Mouse (Mus musculus): ENCODE data around the gene Cacybp. TPM values are rescaled to one million over a fixed set of nuclear protein-coding genes. Genes with fewer than 3 reads are reported as not detected.

Cacybp gene
- polyA plus RNA-seq, 1 experiment from 2014 or later, result 319 TPM

DNA sequence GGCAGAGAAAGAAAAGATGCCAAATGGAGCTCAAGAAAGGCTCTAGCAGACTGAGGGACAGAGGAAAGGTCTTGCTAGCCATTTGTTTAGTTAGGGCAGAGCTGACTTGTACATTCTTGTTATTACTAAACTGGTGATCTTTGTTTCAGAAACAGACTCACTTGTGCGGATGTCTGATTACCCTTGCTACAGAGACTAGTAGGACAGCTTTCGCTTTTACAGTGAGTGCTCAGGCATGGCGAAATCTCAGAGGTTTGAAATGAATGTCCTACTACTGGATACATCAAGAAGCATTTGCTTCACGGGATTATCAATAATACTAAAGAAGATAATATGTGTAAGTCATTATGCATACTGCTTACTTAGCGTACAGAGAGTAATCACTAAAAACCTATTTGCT, 32.0 kb upstream of the Cacybp start:
- ATAC-seq, result no peak
- Histone ChIP-seq H3K36me3 (ENCODE audit: poor library complexity, severe bottlenecking) (no peaks in the 10 kb centered on the region), H3K27me3 (no peaks in the 10 kb centered on the region), H3K9ac (no peak overlapping the region), H3K27ac (no peak overlapping the region), H3K4me2 (no peak overlapping the region), H3K4me3 (no peak overlapping the region), H3K9me3 (replicated peaks) (no peaks in the 10 kb centered on the region), H3K4me1 (0 out of 2 replicates have a peak, but pooled peaks cover 3% of the 10 kb centered on the region)
- WGBS, result 92% methylated on average over 5 of the region's 5 CpGs

DNA sequence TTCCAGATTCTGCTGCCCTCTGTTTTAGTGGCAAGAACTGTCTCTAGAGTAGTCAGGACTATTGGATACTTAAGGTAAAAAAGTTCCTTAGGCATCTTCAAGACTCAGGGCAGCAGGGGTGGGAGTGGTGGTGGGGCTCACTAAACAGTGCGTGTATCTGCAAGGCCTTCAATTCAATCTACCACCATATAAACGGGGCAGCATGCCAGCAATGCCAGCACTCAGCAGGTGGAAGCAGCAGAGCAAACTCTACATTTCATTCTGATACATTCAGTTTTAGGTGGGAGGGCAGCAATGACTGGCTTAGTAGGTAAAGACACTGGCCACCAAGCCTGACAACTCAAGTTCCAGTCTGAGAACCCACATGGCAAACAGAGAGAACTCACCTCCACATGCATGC, 27.4 kb upstream of the Cacybp start:
- no peak overlapping the region for H3K4me2 ChIP-seq
- no peaks in the 10 kb centered on the region for H3K4me1 ChIP-seq
- H3K9ac ChIP-seq, result no peak overlapping the region
- H3K27me3 ChIP-seq, result no peaks in the 10 kb centered on the region
- H3K4me3 ChIP-seq, result no peak overlapping the region
- 87% methylated on average over 2 of the region's 2 CpGs for WGBS
- no peak overlapping the region for H3K27ac ChIP-seq
- ATAC-seq, result no peak
- H3K36me3 ChIP-seq (ENCODE audit: poor library complexity, severe bottlenecking), result no peaks in the 10 kb centered on the region
- no peaks in the 10 kb centered on the region for H3K9me3 ChIP-seq (replicated peaks)

GRCm38 (mm10) chr1:160238852-160239443, 26.3 kb upstream of the Cacybp start:
- Histone ChIP-seq H3K27ac (no peak overlapping the region), H3K4me2 (no peak overlapping the region), H3K9ac (no peak overlapping the region), H3K9me3 (replicated peaks) (no peaks in the 10 kb centered on the region), H3K4me3 (no peak overlapping the region), H3K36me3 (ENCODE audit: poor library complexity, severe bottlenecking) (no peaks in the 10 kb centered on the region), H3K4me1 (0 out of 2 replicates have a peak, but pooled peaks cover 3% of the 10 kb centered on the region), H3K27me3 (no peaks in the 10 kb centered on the region)
- 81% methylated on average over 1 of the region's 1 CpGs for WGBS
- ATAC-seq, result no peak

DNA sequence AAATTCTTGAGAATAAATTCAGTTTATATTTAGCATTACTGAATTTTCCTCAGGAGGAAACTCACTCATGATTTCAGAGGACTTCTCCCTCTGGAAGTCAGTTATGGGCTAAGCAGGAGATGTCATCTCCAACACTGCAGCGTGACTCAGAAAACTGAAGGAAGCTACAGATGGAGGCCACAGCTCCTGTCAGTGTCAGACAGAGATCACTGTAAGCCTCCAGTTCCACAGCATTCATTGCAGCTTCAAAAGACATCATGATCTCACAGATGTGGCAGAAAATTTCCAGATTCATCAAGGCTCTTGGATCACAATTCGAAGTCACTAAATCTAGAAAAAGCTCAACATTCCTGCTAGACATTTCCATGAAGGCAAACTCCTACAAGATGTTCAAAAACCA, 25.3 kb upstream of the Cacybp start:
- H3K4me1 ChIP-seq, result 0 out of 2 replicates have a peak, but pooled peaks cover 6% of the 10 kb centered on the region
- ATAC-seq, result no peak
- H3K27ac ChIP-seq, result no peak overlapping the region
- H3K9me3 ChIP-seq (replicated peaks), result no peaks in the 10 kb centered on the region
- H3K4me3 ChIP-seq, result no peak overlapping the region
- H3K9ac ChIP-seq, result no peak overlapping the region
- WGBS, result 96% methylated on average over 2 of the region's 2 CpGs
- H3K36me3 ChIP-seq (ENCODE audit: poor library complexity, severe bottlenecking), result no peaks in the 10 kb centered on the region
- H3K4me2 ChIP-seq, result no peak overlapping the region
- H3K27me3 ChIP-seq, result no peaks in the 10 kb centered on the region

- no peaks in the 10 kb centered on the region for H3K9me3 ChIP-seq (replicated peaks)
Measured at GRCm38 (mm10) chr1:160233921-160234320, 21.2 kb upstream of the Cacybp start.

DNA sequence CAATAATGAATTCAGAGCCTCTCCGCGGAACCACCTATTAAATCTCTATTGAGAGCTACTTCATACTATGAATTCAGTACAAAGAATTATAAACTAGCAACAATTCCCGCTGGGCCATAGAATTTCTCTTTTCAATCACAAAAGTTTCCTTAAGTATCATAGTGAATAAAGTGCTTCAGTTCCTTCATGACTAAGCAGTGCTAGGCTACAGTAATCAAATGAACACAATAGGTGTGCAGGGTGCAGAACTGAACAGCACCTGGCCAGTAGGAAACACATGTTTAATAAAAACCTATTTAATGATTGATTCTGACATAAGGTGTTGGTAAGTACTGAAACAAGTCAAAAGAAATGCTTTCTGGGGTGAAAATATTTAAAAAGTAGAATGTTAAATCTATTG, 19.4 kb upstream of the Cacybp start:
- peak; percentile 55; the same call in 1 of the 2 replicates for ATAC-seq
- 36% methylated on average over 3 of the region's 3 CpGs for WGBS
- H3K4me3 ChIP-seq, result no peak overlapping the region
- H3K27ac ChIP-seq, result no peak overlapping the region; the same call in 1 of the 2 replicates
- H3K4me2 ChIP-seq, result no peak overlapping the region
- no peaks in the 10 kb centered on the region for H3K36me3 ChIP-seq (ENCODE audit: poor library complexity, severe bottlenecking)
- no peaks in the 10 kb centered on the region for H3K9me3 ChIP-seq (replicated peaks)
- no peak overlapping the region for H3K9ac ChIP-seq
- H3K4me1 ChIP-seq, result peaks cover 15% of the 10 kb centered on the region
- H3K27me3 ChIP-seq, result no peaks in the 10 kb centered on the region

More at GRCm38 (mm10) chr1:160233921-160234320, 21.2 kb upstream of the Cacybp start:
- Histone ChIP-seq H3K4me3 (no peak overlapping the region), H3K9ac (no peak overlapping the region), H3K27me3 (no peaks in the 10 kb centered on the region), H3K4me1 (peaks cover 15% of the 10 kb centered on the region), H3K27ac (no peak overlapping the region; the same call in 1 of the 2 replicates), H3K36me3 (ENCODE audit: poor library complexity, severe bottlenecking) (no peaks in the 10 kb centered on the region), H3K4me2 (no peak overlapping the region)
- no peak for ATAC-seq

- ATAC-seq, result no peak
- peaks cover 15% of the 10 kb centered on the region for H3K4me1 ChIP-seq
- WGBS, result 60% methylated on average over 4 of the region's 4 CpGs
- H3K9ac ChIP-seq, result no peak overlapping the region
- H3K9me3 ChIP-seq (replicated peaks), result no peaks in the 10 kb centered on the region
- H3K27me3 ChIP-seq, result no peaks in the 10 kb centered on the region
- no peak overlapping the region for H3K4me3 ChIP-seq
- no peaks in the 10 kb centered on the region for H3K36me3 ChIP-seq (ENCODE audit: poor library complexity, severe bottlenecking)
- no peak overlapping the region for H3K27ac ChIP-seq
- no peak overlapping the region for H3K4me2 ChIP-seq
Measured at GRCm38 (mm10) chr1:160231013-160231412, 18.3 kb upstream of the Cacybp start.

DNA sequence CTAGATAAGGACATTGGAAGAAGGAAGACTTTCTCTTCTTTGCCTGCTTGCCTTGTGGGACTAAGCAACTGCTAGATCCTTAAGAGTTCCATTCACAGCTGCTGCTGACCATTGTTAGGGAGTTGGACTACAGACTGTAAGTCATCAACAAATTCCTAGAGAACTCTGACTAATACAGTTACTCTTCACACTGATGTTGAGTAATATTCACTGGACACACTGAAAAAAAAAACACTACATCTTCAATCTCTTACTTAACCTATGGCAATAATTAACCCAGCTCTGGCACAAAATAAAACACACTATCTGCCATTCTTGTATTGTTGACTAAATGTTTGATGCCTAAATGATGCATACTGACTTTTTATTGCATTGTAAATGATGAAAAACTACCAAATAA, 15.2 kb upstream of the Cacybp start:
- no peak for ATAC-seq
- Histone ChIP-seq H3K9me3 (replicated peaks) (no peaks in the 10 kb centered on the region), H3K27me3 (no peaks in the 10 kb centered on the region), H3K9ac (no peak overlapping the region), H3K36me3 (ENCODE audit: poor library complexity, severe bottlenecking) (peaks cover 4% of the 10 kb centered on the region; the same call in 1 of the 2 replicates), H3K4me1 (peaks cover 10% of the 10 kb centered on the region), H3K4me3 (no peak overlapping the region), H3K27ac (no peak overlapping the region), H3K4me2 (no peak overlapping the region)

GRCm38 (mm10) chr1:160227196-160227595, 14.5 kb upstream of the Cacybp start:
- H3K4me3 ChIP-seq, result no peak overlapping the region

DNA sequence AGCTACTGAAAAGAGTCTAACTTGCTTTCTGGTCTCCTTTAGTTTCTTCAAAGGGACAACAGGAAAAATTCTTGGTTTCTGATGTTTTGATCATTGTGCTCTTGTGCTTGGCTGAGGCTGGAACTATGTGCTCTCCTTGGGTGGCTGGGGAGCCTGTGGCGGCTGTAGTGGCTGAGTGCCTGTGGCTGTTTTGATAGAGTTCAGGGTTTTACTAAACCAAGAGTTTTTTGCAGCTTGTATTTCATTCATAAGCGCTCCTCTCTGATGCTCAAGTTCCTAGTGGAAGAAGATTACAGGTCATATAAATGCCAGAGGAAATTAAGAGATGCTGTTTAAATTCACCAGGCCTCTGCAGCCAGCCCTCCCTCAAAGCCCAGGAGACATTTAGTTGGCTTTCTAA, 11.4 kb upstream of the Cacybp start:
- no peak for ATAC-seq
- H3K36me3 ChIP-seq (ENCODE audit: poor library complexity, severe bottlenecking), result peaks cover 4% of the 10 kb centered on the region; the same call in 1 of the 2 replicates
- H3K4me3 ChIP-seq, result no peak overlapping the region
- H3K9ac ChIP-seq, result no peak overlapping the region
- WGBS, result 87% methylated on average over 2 of the region's 2 CpGs
- H3K4me1 ChIP-seq, result no peaks in the 10 kb centered on the region
- H3K4me2 ChIP-seq, result no peak overlapping the region
- no peaks in the 10 kb centered on the region for H3K27me3 ChIP-seq
- no peaks in the 10 kb centered on the region for H3K9me3 ChIP-seq (replicated peaks)
- H3K27ac ChIP-seq, result no peak overlapping the region

More at GRCm38 (mm10) chr1:160227196-160227595, 14.5 kb upstream of the Cacybp start:
- no peak overlapping the region for H3K27ac ChIP-seq
- no peak overlapping the region for H3K9ac ChIP-seq
- 89% methylated on average over 4 of the region's 4 CpGs for whole genome bisulfite sequencing
- H3K4me1 ChIP-seq, result peaks cover 9% of the 10 kb centered on the region
- H3K36me3 ChIP-seq (ENCODE audit: poor library complexity, severe bottlenecking), result peaks cover 4% of the 10 kb centered on the region; the same call in 1 of the 2 replicates
- ATAC-seq, result no peak
- no peaks in the 10 kb centered on the region for H3K27me3 ChIP-seq
- no peaks in the 10 kb centered on the region for H3K9me3 ChIP-seq (replicated peaks)
- H3K4me2 ChIP-seq, result no peak overlapping the region

- H3K9me3 ChIP-seq (replicated peaks), result no peaks in the 10 kb centered on the region
- peaks cover 8% of the 10 kb centered on the region for H3K4me1 ChIP-seq
- ATAC-seq, result no peak
- H3K27ac ChIP-seq, result no peak overlapping the region
- no peaks in the 10 kb centered on the region for H3K36me3 ChIP-seq (ENCODE audit: poor library complexity, severe bottlenecking)
- H3K27me3 ChIP-seq, result no peaks in the 10 kb centered on the region
- no peak overlapping the region for H3K9ac ChIP-seq
- no peak overlapping the region for H3K4me2 ChIP-seq
- no peak overlapping the region for H3K4me3 ChIP-seq
- WGBS, result 88% methylated on average over 3 of the region's 3 CpGs
Measured at GRCm38 (mm10) chr1:160217898-160218297, 5.2 kb upstream of the Cacybp start.

DNA sequence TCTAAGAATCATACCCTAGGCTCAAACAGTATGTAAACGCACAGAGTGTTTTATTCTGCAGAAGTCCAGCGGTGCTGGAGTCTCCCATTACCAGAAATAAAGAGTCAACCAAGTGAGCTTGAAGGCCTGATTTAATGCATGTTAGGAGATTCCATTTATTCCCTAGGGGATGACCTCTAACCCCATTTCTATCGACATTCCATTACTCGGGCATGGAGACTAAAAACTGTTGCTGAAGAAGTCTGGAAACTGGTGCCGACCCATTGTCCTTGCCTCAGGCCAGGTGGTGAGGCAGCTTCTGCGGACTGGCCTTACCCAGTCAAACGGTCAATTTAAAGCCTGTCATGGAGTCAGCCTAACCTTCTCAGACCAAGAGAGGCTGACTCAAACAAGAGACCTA, 1.5 kb upstream of the Cacybp start:
- WGBS, result 87% methylated on average over 7 of the region's 7 CpGs
- Histone ChIP-seq H3K27me3 (no peaks in the 10 kb centered on the region), H3K27ac (no peak overlapping the region), H3K9ac (no peak overlapping the region), H3K4me2 (peak overlapping the region; percentile 70; the same call in 1 of the 2 replicates), H3K4me1 (peaks cover 31% of the 10 kb centered on the region), H3K9me3 (replicated peaks) (no peaks in the 10 kb centered on the region), H3K36me3 (ENCODE audit: poor library complexity, severe bottlenecking) (no peaks in the 10 kb centered on the region), H3K4me3 (no peak overlapping the region)
- ATAC-seq, result no peak

DNA sequence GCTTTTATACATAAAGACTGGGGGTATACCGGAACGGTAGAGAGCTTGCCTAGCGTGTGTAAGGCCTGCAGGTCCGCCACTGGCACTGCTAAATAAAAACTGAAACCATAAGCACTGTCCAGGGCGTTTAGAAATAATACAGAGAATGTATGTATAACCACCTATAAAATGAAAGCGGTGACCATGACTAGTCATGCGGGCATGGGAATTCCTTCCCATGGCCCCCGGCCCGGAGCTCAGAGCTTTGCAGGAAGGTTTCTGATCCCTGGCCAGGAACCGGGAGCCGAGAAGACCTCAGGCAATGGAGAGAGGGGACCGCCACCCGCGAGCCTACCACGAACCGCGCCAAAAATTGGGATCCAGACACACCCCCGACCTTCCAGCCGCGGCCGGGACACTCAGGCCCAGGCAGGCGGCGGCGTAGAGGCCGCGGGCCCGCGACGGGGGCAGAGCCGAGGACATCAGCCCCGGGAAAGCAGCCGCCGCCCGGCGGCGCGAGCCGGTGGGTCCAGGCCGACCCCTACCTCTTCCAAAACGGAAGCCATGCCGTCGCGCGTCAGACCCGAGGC, 468 bp downstream of the Cacybp start:
- Histone ChIP-seq H3K9ac (peak overlapping the region; percentile 92), H3K27ac (peak overlapping the region; percentile 99), H3K9me3 (replicated peaks) (no peaks in the 10 kb centered on the region), H3K27me3 (no peaks in the 10 kb centered on the region), H3K36me3 (ENCODE audit: poor library complexity, severe bottlenecking) (peaks cover 8% of the 10 kb centered on the region), H3K4me1 (peaks cover 35% of the 10 kb centered on the region), H3K4me3 (peak overlapping the region; percentile 80), H3K4me2 (peak overlapping the region; percentile 74)
- ATAC-seq, result peak; percentile 0
- WGBS, result under 1% methylated on average over 45 of the region's 45 CpGs

Measured in forebrain, embryonic 13.5 days (tissue).